Mouse (Mus musculus): ENCODE results near the gene Sh3bgrl2.

The Sh3bgrl2 gene

GRCm38 (mm10) chr9:83635997-83636396, 87.9 kb downstream of the Sh3bgrl2 start:
- no peak for DNase-seq

GRCm38 (mm10) chr9:83643139-83643538, 95.0 kb downstream of the Sh3bgrl2 start:
- no peak for DNase-seq

GRCm38 (mm10) chr9:83643833-83644232, 95.7 kb downstream of the Sh3bgrl2 start:
- no peak for DNase-seq

- DNase-seq = no peak
Observed at GRCm38 (mm10) chr9:83646215-83646614, 98.1 kb downstream of the Sh3bgrl2 start.

- no peak for DNase-seq
Observed at GRCm38 (mm10) chr9:83646691-83647090, 98.6 kb downstream of the Sh3bgrl2 start.

GRCm38 (mm10) chr9:83647919-83648705, 100.0 kb downstream of the Sh3bgrl2 start:
- DNase-seq = no peak

- no peak for DNase-seq
Observed at GRCm38 (mm10) chr9:83648733-83649132, 100.6 kb downstream of the Sh3bgrl2 start.

- DNase-seq = no peak
Observed at GRCm38 (mm10) chr9:83652015-83652414, 103.9 kb downstream of the Sh3bgrl2 start.

- DNase-seq = no peak
Observed at GRCm38 (mm10) chr9:83652590-83653172, 104.6 kb downstream of the Sh3bgrl2 start.

- DNase-seq = no peak
Observed at GRCm38 (mm10) chr9:83654601-83655000, 106.5 kb downstream of the Sh3bgrl2 start.

- no peak for DNase-seq
Observed at GRCm38 (mm10) chr9:83656960-83657651, 109.0 kb downstream of the Sh3bgrl2 start.

GRCm38 (mm10) chr9:83657652-83658002, 109.5 kb downstream of the Sh3bgrl2 start:
- DNase-seq = no peak

GRCm38 (mm10) chr9:83659081-83659480, 111.0 kb downstream of the Sh3bgrl2 start:
- no peak for DNase-seq

GRCm38 (mm10) chr9:83661811-83662210, 113.7 kb downstream of the Sh3bgrl2 start:
- DNase-seq = no peak

- DNase-seq = no peak
Observed at GRCm38 (mm10) chr9:83663981-83664897, 116.1 kb downstream of the Sh3bgrl2 start.

- no peak for DNase-seq
Observed at GRCm38 (mm10) chr9:83664951-83665350, 116.8 kb downstream of the Sh3bgrl2 start.

GRCm38 (mm10) chr9:83667031-83667430, 118.9 kb downstream of the Sh3bgrl2 start:
- DNase-seq = no peak

- DNase-seq = no peak
Observed at GRCm38 (mm10) chr9:83679626-83680025, 131.5 kb downstream of the Sh3bgrl2 start.

GRCm38 (mm10) chr9:83681661-83682655, 133.8 kb downstream of the Sh3bgrl2 start:
- no peak for DNase-seq

GRCm38 (mm10) chr9:83686511-83687100, 138.5 kb downstream of the Sh3bgrl2 start:
- peak; percentile 34 for DNase-seq

- no peak for DNase-seq
Observed at GRCm38 (mm10) chr9:83687904-83688303, 139.8 kb downstream of the Sh3bgrl2 start.
